Mouse (Mus musculus) adrenal gland, postnatal 10 days (tissue): ENCODE measurements around the gene Sgcd. TPM values are rescaled to one million over a fixed set of nuclear protein-coding genes. Genes with fewer than 3 reads are reported as not detected.
"Not testable (repeated sequence)": the region's sequence is repeated elsewhere in the genome, so short reads cannot be mapped to it uniquely, and the experiment has no call there.

ENCODE experiments used
- DNase-seq: peaks from one replicate; pipeline ENCODE4 v3.0.0; 2021; ENCODE audit warnings: mixed read lengths
- total RNA-seq, 2 experiments: library from RNA; stranded (reverse); gene quantifications; 2 replicates each; pipeline ENCODE4 v1.2.3; 2021

Sgcd gene
- total RNA-seq, 2 experiments from 2014 or later: 14.8 to 17.3 TPM

DNA sequence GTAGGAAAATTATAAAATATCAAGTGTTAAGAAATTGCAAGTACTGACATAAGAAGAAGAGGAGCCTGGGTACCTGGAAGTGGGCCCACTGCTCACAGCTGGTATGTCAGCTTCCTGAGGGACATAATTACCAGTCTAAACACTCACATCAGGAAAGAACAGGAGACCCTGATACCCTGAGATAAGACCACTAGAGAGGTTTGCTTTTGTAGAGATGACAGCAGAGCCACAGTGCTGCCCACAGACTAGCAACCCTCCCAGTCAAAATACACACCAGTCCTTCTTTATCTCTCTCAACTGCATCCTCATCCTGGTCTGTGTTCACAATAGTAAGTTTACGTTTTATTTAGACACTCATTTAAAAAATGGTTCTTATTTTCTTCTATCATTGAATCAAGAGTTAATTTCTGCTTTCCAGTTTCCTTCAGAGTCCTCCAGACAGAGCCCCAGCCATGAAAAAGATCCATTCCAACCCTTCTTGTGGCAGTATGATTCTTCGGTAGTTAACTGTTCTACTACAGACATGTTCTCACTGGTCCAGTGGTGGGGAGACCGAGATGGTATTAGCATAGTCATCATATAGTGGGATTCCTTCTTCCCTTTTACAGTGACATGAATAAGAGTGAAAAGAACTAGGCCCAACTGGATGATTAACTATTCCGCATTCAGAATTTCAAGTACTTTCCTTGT lies 211.4 kb downstream of the Sgcd start:
- no peak for DNase-seq

DNA sequence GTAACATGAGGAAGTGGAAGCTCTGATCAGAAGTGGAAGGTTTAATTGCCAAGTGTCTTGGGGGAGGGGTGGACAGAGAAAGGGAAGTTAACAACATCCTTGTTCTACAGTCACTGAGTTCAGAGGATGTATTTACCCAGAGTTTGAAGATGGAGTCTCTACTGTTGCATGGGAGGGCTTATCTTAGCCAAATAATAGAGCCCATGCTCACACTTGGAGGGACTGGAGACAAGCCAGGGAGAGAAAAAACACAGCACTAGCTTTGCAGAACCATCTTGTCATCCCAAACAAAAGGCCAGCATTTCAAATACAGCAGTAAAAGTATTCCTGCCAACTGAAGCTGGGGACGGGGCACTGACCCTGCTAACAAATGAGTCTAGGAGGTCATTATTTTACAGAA lies 212.8 kb downstream of the Sgcd start:
- no peak for DNase-seq

DNA sequence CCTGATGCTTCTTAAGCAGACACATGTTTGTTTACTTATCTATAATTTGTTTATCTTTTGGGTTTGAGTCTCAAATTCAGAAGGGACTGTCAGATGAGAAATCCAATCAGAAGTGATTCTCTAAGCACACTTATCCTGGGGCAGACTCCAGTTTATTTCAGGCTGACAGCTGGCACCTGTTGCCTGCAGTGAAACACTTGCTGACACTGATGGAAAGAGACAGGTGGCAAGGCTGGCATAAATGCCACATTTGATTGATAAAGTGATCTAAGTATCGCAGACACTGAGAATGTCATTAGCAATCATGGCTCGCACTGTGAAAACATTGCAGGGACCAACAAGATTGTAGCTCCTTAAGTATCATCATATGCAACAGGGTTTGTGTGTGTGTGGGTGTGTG lies 222.9 kb downstream of the Sgcd start:
- no peak for DNase-seq

DNA sequence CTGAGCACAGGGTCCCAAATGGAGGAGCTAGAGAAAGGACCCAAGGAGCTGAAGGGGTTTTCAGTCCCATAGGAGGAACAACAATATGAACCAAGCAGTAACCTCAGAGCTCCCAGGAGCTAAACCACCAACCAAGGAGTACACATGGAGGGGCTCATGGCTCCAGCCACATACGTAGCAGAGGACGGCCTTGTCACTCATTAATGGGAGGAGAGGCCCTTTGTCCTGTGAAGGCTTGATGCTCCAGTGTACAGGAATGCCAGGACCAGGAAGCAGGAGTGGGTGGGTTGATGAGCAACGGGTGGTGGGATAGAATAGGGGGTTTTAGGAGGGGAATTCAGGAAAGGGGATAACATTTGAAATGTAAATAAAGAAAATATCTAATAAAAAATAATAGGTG lies 225.2 kb downstream of the Sgcd start:
- not testable (repeated sequence) for DNase-seq

DNA sequence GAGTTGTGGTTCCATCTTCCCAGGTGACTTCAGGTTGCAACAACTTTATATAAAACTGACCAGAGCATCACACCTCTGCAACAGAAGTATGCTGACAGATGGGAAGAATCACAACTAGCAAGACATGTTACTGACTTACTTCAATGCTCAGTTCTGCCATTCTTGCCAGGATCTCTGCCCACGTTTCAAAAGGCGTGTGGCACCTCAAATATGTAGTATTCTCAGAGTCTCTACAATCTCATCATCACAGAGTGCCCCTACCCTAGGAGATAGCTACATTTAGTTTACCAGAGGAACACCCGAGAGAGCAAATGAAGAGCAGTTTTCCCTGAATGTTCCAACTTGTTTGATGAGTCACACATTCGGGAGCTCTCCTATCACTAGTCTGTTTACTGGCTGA lies 229.8 kb downstream of the Sgcd start:
- no peak for DNase-seq

DNA sequence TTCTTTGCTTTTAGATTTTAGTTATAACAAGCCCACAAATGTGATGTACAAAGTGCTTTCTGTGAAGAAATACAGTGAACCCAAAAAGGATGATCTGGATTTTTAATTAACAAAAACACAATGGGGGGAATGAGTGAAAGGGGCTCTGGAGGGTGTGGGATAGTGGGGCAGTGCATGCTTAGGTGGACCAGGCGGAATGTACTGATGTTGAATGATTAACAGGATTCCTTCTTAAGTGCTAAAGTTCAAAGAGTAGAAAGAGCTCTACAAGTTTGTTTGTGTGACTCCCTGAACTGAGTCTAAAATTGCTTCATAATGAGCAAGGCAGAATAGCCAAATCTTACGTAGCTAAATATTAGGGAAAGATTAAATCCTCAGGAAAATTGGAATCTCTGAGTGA lies 246.0 kb downstream of the Sgcd start:
- no peak for DNase-seq

DNA sequence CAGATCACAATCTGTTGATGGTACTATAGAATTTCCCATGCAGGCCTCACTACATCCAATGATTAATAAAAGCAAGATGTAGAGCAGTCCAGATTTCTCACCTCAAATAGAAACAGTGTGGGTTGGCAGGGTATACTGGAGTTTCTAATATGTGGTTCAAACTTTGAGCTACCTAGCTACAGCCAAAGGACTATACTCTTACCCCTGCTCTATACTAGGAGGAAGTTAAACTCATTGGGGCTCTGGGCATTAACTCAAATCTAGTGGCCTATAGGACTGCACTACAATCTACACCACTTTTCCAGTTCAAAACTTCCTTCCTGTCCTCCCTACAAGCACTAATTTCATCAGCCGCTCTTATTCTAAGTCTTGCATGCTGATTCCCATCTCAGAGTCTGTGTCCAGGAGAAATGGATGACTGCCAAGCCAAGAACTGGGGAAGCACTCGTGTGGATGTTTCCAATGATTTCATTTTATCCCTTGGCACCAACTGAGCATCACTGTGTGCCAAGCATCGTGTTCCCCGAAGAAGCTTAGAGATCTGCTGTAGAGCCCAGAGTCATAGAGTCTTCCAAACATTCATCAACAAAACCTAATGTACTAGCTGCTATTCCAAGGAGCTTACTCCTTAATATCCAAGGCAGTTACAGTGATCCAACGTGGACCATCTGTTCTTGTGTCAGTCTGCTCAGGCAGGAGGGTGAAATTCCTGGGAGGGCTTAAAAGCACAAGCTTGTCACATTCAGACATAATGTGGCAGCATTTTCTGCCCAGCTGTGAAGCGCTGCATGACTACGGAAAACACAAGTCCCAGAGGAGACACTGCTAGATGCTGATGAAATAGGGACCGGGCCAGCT lies 283.6 kb downstream of the Sgcd start:
- no peak for DNase-seq

DNA sequence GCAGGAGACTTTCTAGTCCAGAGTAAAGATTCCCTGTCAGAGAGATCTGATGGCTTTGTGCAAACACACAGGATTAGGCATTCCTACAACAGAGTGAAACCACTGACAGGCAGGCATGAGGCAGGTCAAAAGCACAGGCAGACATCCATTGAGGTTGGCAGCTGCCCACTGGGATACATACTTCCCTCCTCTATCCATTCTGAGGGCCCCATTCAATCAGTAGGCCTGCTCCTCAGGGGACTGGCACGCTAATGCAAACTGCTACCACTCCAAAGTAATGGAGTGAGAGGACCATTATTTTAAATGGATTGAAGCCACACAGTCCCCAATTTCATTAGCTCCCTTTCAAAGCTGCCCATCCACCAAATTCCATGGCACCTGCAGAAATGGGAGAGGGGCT lies 293.2 kb downstream of the Sgcd start:
- no peak for DNase-seq

DNA sequence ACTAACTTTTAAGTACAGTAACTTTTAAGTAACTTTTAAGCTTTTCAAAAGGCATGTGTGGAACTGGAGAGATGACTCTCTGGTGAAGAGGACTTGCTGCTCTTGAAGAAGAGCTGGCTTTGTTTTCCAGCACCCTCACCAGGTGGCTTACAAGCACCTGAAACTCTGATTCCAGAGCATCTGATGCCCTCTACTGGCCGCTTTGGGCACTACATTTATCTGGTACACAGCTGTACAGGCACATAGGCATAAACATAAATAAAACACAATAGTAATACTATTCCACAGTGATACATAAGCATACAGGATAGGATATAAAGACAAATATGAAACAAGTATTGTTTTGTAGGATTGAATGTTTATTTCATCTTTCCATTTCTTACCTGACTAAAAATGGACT lies 330.6 kb downstream of the Sgcd start:
- DNase-seq: peak; percentile 65

DNA sequence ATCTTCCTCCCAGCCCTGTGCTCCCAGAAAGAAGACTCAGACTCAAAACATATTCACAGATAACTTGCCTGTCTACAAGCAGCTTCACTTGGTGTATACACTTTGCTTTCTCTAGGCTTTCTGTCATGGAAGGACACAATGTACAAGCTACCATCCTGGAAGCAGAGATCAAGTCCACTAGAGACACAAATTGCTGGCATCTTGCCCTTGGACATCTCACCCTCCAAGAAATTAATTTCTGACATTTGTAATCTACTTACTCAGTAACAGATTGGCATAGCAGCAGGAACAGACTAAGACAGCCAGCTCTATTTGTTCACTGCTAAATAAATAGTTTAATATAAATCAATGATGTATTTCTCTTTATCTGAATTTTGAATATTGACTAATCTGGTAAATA lies 342.9 kb downstream of the Sgcd start:
- DNase-seq: no peak

DNA sequence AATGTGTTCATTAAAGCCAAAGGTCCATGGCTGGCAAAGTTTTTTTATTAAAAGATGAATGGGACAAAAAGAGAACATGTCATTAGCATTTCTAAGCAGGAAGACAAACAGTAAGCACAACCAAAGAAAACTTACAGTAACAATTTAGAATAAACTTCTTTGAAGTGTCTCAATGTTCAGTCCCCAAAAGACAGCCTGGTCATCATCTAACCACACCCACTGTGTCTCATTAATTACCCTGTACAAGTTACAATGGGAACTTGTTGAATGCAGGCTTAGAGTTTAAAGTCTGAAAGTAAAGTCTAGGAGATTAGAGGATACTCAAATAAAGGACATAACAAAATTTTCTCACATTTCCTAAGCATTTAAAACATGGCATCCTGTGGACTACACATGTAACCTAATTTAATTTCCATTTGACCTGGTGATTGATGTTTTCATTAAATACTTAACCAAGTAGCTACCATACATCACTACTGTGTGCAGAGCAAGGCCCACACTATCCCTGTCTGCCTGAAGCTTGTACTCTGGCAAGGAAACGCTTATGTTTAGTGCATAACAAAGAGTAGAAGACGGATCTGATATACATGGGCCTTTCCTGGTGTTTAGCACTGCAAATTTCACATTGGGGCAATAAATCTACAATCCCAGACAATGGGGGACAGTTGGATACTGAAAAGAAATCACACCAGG lies 347.1 kb downstream of the Sgcd start:
- DNase-seq: no peak

DNA sequence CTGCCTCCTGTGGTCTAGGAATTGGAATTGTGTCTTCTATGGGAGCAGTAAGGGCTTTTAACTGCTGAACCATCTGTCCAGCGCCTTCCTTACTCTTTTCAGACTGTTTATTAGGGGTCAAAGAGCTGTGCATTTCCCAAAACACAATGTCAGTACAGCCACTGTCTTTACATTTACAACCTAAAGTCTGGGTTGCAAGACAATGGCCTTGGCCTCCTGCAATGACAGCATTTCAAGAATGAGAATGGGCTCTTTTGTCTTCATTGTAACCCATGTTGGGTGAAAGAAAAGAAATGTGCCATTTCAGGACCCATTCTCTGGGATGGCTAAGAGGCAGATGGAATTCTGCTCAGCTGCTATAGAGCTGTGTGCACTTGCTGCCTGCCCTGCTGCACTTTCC lies 348.2 kb downstream of the Sgcd start:
- DNase-seq: no peak

DNA sequence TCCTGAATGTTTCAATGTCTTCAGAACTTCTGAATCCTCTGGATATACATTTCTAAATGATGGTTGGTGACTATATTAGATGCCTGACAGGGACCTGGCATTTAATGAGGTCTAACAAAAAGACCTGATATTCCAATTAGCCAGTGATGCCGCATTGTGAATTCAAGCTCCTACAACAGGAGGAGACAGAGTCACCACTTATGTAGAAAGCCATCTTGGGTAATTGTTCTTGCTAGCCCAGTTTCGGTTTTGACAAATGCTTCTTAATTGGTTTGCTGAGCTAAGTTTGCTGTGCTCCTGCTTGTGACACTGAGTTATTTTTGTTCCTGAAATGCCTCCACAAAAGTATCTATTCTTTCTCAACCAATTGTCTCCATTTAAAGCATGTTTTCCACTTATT lies 358.6 kb downstream of the Sgcd start:
- DNase-seq: no peak

DNA sequence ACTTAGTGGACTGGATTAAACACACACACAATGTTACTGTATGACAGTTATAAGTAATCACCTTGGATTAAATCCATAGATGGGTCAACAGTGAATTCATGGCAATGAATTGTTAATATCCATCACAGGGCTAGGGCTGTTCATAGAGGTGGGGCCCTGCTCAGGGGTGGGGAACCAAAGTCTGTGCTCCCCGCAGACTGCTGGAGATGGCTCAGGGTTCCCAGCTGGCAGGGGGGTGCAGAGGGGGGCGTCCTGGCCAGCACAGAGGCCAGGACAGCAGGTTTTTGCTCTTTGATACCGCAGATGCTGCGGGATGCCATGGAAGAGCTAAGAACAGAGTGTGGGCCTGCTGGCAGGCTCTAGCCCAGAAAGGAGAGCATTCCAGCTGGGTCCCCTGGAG lies 378.9 kb downstream of the Sgcd start:
- DNase-seq: no peak

DNA sequence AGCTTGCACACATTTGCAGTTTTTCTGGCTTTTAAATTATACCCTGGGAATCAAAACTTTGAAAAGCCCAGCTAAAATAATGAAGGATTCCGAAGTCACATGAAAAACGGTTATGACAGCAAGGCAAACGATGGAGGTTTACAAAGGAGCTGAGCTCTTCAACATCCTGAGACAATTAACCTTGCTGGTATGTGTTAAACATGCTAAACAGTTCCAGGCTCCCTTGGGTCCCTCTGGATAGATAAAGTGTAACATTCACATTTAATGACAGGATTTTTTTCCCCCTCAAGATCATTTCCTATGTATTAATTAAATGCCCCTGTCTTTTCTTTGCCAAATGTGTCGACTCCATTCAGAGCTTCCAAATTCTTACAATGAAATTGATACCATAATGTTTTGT lies 414.1 kb downstream of the Sgcd start:
- no peak for DNase-seq

DNA sequence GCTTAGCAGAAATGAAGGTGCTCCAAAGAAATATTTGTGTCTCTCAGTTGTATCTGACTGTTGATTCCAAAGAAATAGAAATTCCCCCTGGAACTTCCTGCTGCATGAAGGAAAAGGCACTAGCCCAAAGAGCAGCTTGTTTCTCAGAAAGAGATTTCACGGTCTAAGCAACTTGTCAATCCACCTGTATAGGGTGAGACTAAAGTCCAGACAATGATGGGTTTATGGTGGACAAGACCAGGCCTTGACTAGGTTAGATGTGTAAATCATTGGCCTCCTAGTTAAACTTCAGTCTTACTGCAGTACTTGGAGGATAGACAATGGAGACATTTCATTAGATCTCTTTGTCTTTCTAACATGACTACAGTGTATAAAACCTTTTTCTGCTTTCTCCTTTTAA lies 420.3 kb downstream of the Sgcd start:
- no peak for DNase-seq

DNA sequence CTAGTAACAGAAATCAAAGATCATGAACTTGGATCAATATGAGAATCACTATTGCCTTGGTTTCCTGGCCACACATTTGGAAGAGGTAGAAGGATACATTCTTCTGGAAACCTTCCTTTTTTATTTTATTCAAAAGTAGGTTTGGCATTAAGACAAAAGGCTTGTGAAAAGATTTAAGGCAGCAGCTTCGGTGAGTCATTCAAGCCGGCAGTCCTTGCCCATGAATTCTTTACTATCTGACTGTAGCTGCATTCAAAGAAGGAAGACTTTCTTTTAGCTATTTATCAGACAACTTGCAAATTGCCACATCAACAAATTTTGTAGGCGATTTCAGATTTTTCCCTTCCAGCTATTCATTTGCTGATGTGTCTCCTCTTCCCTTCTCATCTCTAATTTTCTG lies 422.6 kb downstream of the Sgcd start:
- no peak for DNase-seq

DNA sequence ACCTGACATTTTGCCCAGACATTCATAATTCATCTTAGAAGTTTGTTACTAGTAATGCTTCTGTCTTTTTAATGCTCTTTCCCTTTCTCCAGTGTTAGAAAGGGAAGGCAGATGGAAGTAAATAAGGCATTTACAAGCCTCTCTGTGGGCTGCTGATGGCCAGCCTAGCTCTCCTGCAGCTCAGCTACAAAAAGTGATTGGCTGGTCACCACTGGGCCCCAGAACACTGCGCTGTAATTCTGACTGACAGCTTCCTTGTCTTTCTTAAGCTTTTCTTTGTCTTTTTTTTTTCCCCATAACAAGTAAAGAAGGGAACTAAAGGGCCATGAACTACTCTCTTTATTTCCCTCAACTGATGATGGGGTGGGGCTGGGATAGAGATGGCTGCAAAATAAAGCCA lies 463.9 kb downstream of the Sgcd start:
- DNase-seq: no peak

DNA sequence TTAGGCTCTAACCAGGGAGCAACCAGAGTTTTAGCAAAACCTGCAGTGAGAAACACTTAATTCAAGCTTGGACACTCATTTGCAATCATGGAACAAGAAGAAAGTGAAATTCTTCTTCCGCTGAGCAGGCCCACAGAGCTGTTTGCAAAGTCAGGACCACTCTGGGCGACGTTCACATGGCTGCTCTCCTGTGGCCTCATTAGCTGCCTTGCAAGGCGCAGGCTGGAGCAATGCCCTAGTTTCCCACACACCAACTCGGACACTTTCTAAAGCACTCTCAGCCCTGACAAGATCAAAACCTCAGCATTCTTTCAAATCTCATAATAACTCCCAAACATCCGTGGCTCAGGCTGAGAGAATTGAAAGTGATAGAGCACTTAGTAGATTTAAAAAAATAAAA lies 480.7 kb downstream of the Sgcd start:
- DNase-seq: no peak

DNA sequence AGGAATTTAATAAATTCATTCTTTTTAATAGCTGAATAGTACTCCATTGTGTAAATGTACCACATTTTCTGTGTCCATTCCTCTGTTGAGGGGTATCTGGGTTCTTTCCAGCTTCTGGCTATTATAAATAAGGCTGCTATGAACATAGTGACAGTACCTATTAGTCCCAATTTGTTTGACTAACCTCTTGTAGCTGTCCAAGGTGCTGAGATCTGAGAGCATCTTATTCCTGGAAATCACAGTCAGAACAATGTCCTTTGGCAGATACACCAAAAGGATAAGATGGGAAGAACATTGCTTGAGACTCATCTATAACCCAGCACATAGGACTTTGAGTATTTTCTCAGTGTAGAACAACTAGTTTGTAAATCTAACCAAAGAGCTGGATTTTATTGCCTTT lies 485.5 kb downstream of the Sgcd start:
- DNase-seq: not testable (repeated sequence)

DNA sequence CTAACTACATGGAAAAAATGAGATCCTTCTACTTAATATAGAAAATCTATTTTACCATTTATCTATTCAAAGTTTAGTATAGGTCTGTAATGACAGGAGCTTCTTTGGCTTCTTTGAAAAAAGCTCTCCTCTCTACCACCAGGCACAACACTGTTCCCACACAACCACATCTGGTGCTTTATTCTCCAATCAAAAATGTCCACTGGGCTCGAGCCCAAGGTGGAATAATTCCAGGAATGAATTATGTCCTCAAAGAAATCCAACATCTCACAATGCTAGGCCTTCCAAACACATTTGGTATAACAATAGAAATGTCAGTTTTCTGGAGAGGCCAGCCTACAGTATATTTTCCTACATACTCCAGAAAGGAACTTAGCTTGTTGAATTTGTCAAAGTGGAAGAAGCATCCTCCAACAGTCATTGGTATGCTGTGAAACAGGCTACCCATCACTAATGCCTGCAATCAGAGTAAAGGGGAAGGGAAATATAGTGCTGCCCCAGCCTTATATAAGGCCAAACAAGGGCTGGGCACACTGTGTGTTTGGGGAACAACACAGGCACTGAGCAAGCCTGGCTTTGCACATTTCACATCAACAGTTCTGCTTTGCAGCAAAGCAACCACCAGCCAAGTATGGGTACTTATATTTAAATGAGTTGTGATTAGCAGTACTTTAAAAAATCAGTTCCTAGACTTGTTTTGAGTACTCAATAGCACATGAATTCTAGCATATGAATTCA lies 515.1 kb downstream of the Sgcd start:
- no peak for DNase-seq

DNA sequence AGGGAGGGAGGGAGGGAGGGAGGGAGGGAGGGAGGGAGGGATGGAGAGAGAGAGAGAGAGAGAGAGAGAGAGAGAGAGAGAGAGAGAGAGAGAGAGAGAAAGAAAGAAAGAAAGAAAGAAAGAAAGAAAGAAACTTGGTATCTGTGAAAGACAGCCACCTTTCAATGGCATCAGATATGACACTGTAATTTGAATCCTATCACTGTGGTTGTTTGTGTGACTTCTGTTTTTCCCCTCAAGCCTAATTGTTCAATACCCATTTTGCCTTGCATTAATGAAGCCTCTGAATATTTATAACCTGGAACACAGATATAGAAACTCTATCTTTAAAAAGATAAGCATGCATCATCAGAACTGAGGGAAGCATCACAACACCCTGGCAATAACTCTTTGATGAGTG lies 528.1 kb downstream of the Sgcd start:
- not testable (repeated sequence) for DNase-seq

DNA sequence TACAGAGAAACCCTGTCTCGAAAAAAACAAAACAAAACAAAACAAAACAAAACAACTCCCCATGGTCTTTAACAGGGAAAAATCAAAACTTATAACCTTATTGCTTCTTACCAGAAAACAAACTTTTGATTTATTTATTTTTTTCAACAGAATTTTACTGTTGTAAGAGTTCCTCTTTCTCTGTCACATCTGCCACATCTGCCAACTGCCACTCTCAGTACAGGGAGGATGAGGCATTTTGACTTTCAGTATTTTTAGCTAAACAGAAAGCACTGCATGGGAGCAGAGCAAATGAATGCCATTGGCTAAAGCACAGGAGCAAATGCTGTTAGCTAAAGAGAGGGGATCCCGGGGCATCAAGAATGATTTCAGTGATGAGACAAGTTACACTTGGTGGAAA lies 528.6 kb downstream of the Sgcd start:
- DNase-seq: no peak
